Mouse (Mus musculus) T-helper 2 cell (primary cell): ENCODE measurements at regions not wholly inside any gene's neighbourhood (a gene's known extent, or its start where the extent isn't known, plus 50 kb on each side); places are given as distances from the start of the nearest gene placed in this dataset.
"Not testable (repeated sequence)": the region's sequence is repeated elsewhere in the genome, so short reads cannot be mapped to it uniquely, and the experiment has no call there.

Source experiments
- in situ Hi-C: fragments of 300-600 bp; cut with MboI, MseI; formaldehyde crosslinking; loops from one replicate; pipeline ENCODE4 v1.15.1; 2025; ENCODE audit warnings: high pct_unique_total_duplicates

GRCm38 (mm10) chr10:43671785-43672184 is 93.7 kb downstream of the Cd24a start:
- in situ Hi-C loops = no loop called here

DNA sequence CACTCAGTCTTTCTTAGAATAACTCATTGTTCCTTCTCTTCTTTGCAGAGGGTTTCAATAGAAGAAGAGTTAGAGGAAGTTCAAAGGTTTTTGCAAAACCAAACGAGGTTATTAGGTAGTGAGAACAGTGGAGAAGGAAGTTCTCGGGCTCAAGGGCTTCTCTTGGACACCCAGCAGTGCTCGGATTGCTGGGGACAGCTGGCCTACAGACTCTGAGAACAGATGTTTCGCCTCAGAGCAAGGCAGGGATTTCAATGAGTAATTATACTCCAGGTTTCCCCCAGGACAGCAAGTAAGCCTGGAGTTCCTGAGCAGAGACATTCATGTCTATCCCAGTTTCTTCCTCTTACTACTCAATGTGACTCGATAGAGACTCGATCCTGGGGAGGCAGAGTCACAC is 94.4 kb downstream of the Cd24a start:
- in situ Hi-C loops = no loop called here

- in situ Hi-C loops = no loop called here
Measured at GRCm38 (mm10) chr10:43674749-43675148, 96.7 kb downstream of the Cd24a start.

DNA sequence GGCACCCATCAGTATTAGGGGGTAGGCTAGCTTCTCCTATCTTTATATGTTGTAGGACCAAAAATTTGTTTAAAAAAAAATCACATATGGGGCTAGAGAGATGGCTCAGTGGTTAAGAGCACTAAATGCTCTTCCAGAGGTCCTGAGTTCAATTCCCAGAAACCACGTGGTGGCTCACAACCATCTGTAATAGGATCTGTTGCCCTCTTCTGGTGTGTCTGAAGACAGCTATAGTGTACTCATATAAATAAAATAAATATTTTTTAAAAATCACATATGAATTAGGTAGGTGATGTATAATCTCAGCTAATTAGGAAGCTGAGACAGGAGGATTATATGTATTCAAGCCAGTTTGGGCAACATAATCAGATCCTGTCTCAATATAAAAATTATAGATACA is 97.4 kb downstream of the Cd24a start:
- in situ Hi-C loops = not testable (repeated sequence)

DNA sequence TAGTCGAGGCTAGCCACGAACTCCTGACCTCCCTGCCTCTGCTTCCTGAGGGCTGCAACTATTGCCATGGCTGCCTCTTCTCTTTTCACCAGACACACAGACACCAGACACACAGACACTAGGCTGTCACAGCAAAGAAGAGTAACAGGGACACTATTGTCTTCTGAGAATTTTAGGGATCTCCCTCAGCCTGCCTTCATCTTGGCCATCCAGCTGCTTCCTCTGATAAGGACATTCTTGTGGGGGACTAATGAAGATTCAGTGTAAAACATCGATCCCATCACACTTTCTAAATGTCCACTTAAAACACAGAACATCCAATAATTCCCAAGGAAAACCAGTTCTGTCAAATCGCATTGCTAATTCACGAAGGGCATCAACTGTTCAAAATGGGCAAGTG is 98.2 kb downstream of the Cd24a start:
- in situ Hi-C loops = no loop called here

GRCm38 (mm10) chr10:43684247-43685033 is 106.4 kb downstream of the Cd24a start:
- in situ Hi-C loops = no loop called here

DNA sequence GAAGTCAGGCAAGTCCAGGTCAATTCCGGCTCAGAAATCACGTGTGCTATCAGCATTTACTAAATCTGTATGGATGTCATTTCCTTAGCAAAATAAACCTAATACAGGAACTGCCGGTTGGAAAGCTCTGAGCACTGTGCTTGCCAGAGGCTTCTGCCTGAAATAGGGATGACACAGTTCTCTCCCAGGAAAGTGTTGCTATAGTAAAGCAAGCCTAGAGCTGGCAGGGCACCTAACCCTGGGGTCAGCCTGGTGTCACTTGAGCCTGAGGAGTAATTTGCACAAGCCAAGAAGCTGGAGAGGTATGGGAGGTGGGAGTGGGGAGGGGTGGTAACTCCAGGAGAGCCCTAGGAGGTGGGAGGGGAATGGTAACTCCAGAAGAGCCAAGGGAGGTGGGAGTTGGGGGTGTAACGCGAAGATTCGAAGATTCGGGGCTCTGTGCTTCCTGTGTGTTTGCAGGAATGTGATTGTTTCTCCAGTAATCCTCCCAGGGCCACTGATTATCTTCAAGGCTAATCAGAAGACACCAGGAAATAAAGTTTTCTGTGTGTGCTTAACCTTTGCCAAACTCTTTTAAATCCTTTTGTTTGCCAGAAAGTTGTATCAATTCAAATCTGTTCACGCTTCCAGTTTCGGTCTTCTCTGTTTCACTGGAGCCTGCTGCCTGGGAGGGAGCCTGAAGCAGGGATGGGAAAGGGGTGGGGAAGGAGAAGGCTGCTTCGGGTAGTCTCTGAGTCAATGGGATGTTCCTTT is 111.3 kb downstream of the Cd24a start:
- in situ Hi-C loops = no loop called here

GRCm38 (mm10) chr10:43689914-43690316 is 111.8 kb downstream of the Cd24a start:
- in situ Hi-C loops = loop anchor here (5.0 kb wide), 1 partner anchor 67 kb away; no protein-coding TSS in a partner anchor

DNA sequence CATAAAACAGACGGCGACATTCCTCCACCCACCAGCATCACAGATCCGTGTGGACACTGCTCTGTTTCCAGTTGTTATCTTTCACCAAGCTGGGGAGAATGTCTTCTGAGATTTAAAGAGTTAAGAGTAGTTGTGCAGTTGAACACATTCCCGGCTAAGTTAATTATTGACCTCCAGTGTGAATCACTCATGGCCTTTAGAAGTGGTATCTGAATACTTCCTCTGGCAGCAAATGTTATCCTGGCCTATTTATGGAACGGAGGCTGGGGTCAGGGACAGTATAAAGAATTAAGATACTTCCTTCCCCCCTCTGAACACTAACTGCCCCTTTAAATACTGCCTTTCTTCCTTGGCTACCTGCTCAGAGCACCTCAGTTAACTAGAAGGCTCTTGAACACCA is 115.9 kb downstream of the Cd24a start:
- in situ Hi-C loops = loop anchor here (5.0 kb wide), 1 partner anchor 63 kb away; no protein-coding TSS in a partner anchor

DNA sequence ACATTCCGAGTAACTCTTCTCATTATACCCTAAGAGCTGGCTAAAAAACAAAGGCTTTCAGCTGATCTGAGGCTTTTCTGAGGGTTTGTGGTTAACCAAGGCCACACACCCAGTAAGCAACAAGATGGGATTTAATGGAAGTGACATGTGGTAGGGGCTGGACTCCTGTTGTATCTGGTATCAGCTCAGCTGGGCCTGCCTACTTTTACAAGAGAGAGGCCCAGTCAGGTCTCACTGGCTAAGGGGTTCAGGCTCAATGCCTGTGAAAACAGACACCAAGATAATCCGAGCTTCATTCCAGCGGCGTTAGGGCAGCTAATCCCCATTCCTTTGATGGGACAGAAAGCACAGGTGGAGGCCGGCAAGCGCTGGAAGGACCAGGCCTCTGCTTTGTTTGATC is 116.4 kb downstream of the Cd24a start:
- in situ Hi-C loops = loop anchor here (5.0 kb wide), 1 partner anchor 63 kb away; no protein-coding TSS in a partner anchor

- in situ Hi-C loops = no loop called here
Measured at GRCm38 (mm10) chr10:43695470-43695869, 117.4 kb downstream of the Cd24a start.

- in situ Hi-C loops = no loop called here
Measured at GRCm38 (mm10) chr10:43697917-43698316, 119.8 kb downstream of the Cd24a start.

GRCm38 (mm10) chr10:43700371-43701289 is 122.5 kb downstream of the Cd24a start:
- in situ Hi-C loops = no loop called here

DNA sequence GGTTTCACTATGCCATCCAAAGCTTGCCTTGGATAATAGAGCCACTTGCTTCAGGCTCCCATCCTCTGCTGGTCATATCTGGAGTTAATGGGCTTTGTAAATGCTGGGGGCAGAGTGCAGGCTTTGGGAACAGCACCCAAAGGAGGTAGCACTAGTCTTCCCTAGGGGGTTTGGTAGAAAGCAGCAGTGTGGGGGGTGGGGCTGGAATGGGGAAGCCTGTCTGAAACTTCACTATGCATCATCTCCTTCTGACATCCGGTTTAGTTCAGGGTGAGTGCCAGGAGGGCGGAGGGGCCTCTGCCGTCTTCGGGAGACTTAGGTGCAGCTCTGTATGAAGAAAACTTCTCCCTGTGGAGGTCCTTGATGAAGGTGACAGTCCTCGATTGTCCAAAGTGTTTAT is 124.8 kb downstream of the Cd24a start:
- in situ Hi-C loops = no loop called here

- in situ Hi-C loops = no loop called here
Measured at GRCm38 (mm10) chr10:43706001-43706988, 128.2 kb downstream of the Cd24a start.

DNA sequence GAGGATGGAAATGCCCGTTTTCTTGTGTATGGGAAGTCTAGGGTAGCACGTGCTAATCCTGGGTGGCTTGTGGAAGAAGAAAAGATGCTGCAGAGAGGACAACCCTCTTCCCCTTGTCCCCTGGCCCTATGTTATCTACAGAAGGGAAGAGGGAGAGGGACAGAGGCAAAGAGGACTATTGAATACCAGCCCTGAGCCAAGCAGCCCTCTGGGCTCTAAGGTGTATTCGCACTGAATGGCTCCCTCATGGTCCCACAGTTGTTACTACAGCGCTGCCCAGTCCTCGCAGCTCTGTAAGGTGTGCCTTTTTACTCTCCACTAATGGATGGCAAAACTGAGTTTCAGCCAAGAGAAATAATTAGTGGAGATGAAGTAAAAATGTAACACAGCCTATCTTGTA is 128.9 kb downstream of the Cd24a start:
- in situ Hi-C loops = no loop called here

DNA sequence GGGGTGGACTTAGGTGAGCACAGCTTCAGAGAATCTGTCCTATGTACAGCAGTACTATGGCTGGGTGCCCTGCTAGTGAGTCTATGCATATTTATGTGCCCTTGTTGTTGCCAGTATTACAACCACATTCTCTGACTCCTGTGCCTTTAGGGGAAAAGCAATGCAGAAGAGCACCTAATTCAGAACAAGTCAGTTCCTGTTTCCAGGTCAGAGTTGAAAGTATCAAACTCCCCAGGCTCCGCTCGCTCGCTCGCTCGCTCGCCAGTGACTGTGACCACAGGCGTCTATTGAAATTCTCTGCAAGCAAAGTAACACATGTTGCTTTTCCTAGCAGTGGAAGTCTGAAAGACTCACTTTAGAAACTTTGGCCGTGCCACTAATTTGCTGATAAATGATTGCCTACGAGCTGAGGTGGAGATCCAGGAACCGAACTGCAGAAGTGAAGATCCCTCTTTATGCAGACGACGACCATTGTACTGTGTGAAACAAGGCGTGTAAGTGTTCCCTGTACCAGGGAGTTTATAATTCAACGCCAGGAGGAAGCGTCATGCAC is 129.8 kb downstream of the Cd24a start:
- in situ Hi-C loops = no loop called here

DNA sequence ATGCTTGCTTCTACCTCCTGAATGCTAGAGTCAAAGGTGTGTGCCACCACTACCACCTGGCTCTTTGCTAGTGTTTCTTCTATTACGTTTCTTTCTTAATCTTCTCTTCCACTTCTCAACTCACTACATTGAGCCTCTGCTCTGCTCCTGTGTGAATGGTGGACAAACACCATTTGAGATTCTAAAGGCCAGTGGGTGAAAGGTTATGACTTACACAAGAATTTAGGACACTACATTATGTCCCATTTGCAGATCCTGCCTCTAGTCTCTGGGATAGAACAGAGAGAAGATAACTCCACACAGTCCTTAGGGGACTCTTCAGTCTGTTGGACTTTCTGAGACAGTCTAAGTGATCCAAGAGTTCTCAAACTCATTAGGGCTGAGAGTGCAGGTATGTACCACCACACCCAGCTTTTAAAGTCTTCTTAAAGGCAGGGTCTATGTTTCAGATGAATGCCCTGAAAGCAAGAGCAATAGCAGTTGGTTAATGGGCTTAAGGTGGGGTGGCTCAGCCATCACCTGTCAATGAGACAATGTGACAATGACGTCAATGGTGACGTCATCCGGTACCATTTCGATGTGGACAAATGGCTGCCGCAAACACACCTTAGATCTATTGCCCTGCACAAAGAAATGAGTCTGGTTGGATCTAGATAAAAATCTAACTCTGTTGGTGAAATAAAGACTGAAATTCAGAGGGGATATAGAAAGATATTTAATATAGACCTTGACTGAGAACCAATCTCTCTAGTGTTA is 131.4 kb downstream of the Cd24a start:
- in situ Hi-C loops = loop anchor here (10.0 kb wide), 1 partner anchor 1035 kb away; no protein-coding TSS in a partner anchor

DNA sequence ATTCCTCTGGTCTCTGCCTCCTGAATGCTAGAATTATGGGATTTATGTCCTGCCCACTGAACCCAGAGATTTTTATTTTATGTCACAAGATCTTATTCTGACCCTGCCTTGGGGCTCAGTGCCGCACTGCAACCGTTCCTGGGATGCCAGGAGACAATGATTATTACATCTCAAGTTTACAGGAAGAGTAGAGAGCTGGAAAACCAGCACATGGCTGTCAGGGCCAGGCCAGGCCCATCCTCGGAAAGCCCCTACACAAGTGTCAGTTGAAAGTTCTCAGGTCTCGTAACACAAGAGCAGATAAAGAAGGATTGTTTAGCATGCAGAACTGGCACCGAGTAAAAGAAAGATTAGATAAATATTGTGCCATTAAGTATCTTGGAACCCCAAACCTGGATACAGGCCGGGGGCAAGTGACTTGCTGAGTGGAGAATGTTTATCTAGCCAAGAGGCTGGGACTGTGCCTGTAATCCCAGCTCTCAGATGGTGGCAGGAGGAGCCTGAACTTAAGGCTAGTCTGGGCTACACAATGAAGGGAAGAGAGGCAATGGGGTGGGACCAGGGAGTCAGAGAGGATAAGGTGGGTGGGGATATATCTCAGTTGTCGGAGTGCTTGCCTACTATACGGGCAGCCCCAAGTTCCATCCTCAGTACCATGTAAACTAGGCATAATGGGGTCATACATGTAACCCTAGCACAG is 132.3 kb downstream of the Cd24a start:
- in situ Hi-C loops = loop anchor here (10.0 kb wide), 1 partner anchor 1036 kb away; no protein-coding TSS in a partner anchor
